Mouse (Mus musculus) heart, postnatal 0 days (tissue): Measurements from ENCODE around the gene Clic6.

Experiments used
- CTCF ChIP-seq: IDR thresholded peaks from 2 replicates; pipeline ENCODE4 v1.5.1; 2016; ENCODE audit warnings: antibody characterized with exemption, control low read depth, low read depth
- EP300 ChIP-seq: IDR thresholded peaks from 2 replicates; pipeline ENCODE4 v1.6.1; 2016; ENCODE audit warnings: antibody characterized with exemption, low read depth

GRCm38 (mm10) chr16:92510835-92511772 lies 25.6 kb downstream of the Clic6 start:
- TF ChIP-seq EP300: no peak
- no peak for TF ChIP-seq CTCF
